Mouse (Mus musculus) midbrain, embryonic 11.5 days (tissue): ENCODE measurements around the gene Rhebl1. TPM values are rescaled to one million over a fixed set of nuclear protein-coding genes. Genes with fewer than 3 reads are reported as not detected.

Experiments used
- ATAC-seq: fragments of 200-750 bp; cut with Nextera tagmentation; 2 replicates; pipeline ENCODE4 v1.8.0; 2017; ENCODE audit warnings: moderate TSS enrichment, moderate library complexity; ENCODE audit not compliant: low FRiP score
- DNase-seq: peaks from one replicate; pipeline ENCODE4 v3.0.0; 2015; ENCODE audit warnings: low spot score; ENCODE audit errors: missing footprints
- H3K27ac ChIP-seq: fragments of 300-500 bp; sonication (generic); 2 replicates; pipeline ENCODE4 v1.5.1; 2014; ENCODE audit warnings: low read depth, low read length
- H3K27me3 ChIP-seq: fragments of 300-500 bp; sonication (generic); 2 replicates; pipeline ENCODE4 v1.6.1; 2014; ENCODE audit warnings: mild to moderate bottlenecking, low read length, moderate library complexity, mixed read lengths; ENCODE audit not compliant: control insufficient read depth, insufficient read depth
- H3K36me3 ChIP-seq: fragments of 300-500 bp; sonication (generic); 2 replicates; pipeline ENCODE4 v1.6.1; 2014; ENCODE audit warnings: mild to moderate bottlenecking, low read length, moderate library complexity, mixed read lengths; ENCODE audit not compliant: control insufficient read depth, insufficient read depth
- H3K4me1 ChIP-seq: fragments of 300-500 bp; sonication (generic); 2 replicates; pipeline ENCODE4 v1.6.1; 2014; ENCODE audit warnings: low read length; ENCODE audit not compliant: control insufficient read depth, insufficient read depth
- H3K4me2 ChIP-seq: fragments of 300-500 bp; sonication (generic); 2 replicates; pipeline ENCODE4 v1.6.1; 2014; ENCODE audit warnings: mild to moderate bottlenecking, moderate library complexity
- H3K4me3 ChIP-seq: fragments of 300-500 bp; sonication (generic); 2 replicates; pipeline ENCODE4 v1.5.1; 2014; ENCODE audit warnings: low read depth, low read length
- H3K9ac ChIP-seq: fragments of 300-500 bp; sonication (generic); 2 replicates; pipeline ENCODE4 v1.6.1; 2014; ENCODE audit warnings: low read length
- H3K9me3 ChIP-seq: fragments of 300-500 bp; sonication (generic); 2 replicates; pipeline ENCODE4 v1.6.1; 2016; ENCODE audit warnings: low read length; ENCODE audit not compliant: control insufficient read depth
- WGBS: fragments of 180-500 bp; shearing (Covaris S2); extraction: QIAGEN DNeasy Blood & Tissue Kit; methylation state at CpG from one replicate; pipeline ENCODE4 v1.1.7; 2014; 5-methylcytosine and 5-hydroxymethylcytosine counted together
- polyA plus RNA-seq: library from polyadenylated mRNA; unstranded; fragments of >200 nt; fragmentation: Nextera tagmentation; extraction: Ambion mirVana; gene quantifications from 2 replicates; pipeline ENCODE4 v1.2.1, GENCODE M21; 2014

The Rhebl1 gene
- polyA plus RNA-seq, 1 experiment from 2014 or later, result 14.2 TPM

DNA sequence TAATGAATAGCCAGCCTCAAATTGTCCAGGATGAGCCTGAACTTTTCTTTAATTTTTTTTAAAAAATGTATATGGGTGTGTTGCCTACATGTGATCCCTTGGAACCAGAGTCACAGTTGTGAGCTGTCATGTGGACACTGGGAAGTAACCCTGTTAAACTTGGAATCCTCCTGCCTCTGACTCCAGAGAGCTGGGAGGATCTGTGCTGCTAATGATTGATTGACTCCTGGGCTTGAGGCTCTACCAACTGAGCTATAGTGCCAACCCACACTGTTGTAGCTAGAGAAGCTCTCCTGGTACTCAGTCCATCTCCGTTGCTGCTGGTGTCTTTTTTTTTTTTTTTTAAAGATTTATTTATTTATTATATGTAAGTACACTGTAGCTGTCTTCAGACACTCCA, 10.2 kb downstream of the Rhebl1 start:
- Histone ChIP-seq H3K36me3 (no peaks in the 10 kb centered on the region), H3K27me3 (no peaks in the 10 kb centered on the region), H3K9ac (no peak overlapping the region), H3K4me2 (no peak overlapping the region), H3K9me3 (no peaks in the 10 kb centered on the region), H3K4me3 (no peak overlapping the region), H3K27ac (no peak overlapping the region), H3K4me1 (peaks cover 7% of the 10 kb centered on the region; the same call in 1 of the 2 replicates)
- ATAC-seq, result no peak
- no peak for DNase-seq
- WGBS, result 68% methylated on average over 1 of the region's 1 CpGs

- Histone ChIP-seq H3K4me3 (no peak overlapping the region), H3K27ac (no peak overlapping the region), H3K36me3 (no peaks in the 10 kb centered on the region), H3K27me3 (no peaks in the 10 kb centered on the region), H3K9ac (no peak overlapping the region), H3K9me3 (no peaks in the 10 kb centered on the region), H3K4me1 (peaks cover 7% of the 10 kb centered on the region; the same call in 1 of the 2 replicates), H3K4me2 (no peak overlapping the region)
- DNase-seq, result no peak
- no peak for ATAC-seq
Measured at GRCm38 (mm10) chr15:98883661-98884060, 10.7 kb downstream of the Rhebl1 start.

- no peak overlapping the region for H3K27ac ChIP-seq
- ATAC-seq (peak; percentile 53), DNase-seq (no peak)
- 3% methylated on average over 5 of the region's 5 CpGs for WGBS
- no peaks in the 10 kb centered on the region for H3K27me3 ChIP-seq
- H3K9ac ChIP-seq, result no peak overlapping the region; the same call in 1 of the 2 replicates
- H3K36me3 ChIP-seq, result no peaks in the 10 kb centered on the region
- peak overlapping the region; percentile 84; the same call in 1 of the 2 replicates for H3K4me2 ChIP-seq
- H3K4me1 ChIP-seq, result peaks cover 7% of the 10 kb centered on the region; the same call in 1 of the 2 replicates
- no peaks in the 10 kb centered on the region for H3K9me3 ChIP-seq
- H3K4me3 ChIP-seq, result peak overlapping the region; percentile 61; the same call in 1 of the 2 replicates
Measured at GRCm38 (mm10) chr15:98881656-98882008, 12.7 kb downstream of the Rhebl1 start.

DNA sequence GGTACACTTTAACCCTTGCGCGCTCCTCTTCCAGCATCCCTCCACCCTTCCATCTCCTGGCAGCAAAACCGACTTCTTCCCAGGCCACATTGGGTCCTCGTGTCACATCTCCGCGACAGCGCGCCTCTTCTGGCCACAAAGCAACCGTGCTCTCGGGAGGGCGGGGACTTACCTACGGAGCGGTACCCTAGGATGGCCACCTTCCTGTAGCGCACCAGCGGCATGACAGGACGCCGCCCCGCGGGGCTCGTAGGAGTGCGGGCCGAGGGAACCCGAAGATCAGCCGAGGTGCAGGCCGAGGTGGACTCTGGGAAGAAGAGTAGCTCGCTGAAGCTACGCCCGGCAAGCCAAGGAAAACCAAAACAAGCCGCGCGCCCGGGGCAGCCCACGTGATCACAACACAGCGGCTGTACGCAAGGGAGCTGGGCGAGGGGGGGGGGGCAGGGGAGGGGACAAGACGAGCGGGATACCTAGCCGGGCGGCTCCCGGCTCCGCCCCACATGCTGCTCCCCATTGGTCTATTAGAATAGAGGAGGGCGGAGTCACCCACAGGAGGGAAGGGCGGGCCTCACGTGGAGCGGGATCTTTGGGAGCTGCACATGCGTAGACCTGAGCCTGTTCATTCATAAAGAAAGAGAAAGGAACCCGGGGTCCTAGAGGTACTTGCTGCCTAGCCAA, 13.2 kb downstream of the Rhebl1 start:
- no peaks in the 10 kb centered on the region for H3K9me3 ChIP-seq
- no peaks in the 10 kb centered on the region for H3K27me3 ChIP-seq
- H3K27ac ChIP-seq, result peak overlapping the region; percentile 50
- peak overlapping the region; percentile 61 for H3K4me3 ChIP-seq
- peak; percentile 99 for DNase-seq
- WGBS, result under 1% methylated on average over 48 of the region's 48 CpGs
- peak overlapping the region; percentile 84 for H3K4me2 ChIP-seq
- peak overlapping the region; percentile 68 for H3K9ac ChIP-seq
- ATAC-seq, result peak; percentile 97
- no peaks in the 10 kb centered on the region for H3K36me3 ChIP-seq
- peaks cover 7% of the 10 kb centered on the region; the same call in 1 of the 2 replicates for H3K4me1 ChIP-seq

DNA sequence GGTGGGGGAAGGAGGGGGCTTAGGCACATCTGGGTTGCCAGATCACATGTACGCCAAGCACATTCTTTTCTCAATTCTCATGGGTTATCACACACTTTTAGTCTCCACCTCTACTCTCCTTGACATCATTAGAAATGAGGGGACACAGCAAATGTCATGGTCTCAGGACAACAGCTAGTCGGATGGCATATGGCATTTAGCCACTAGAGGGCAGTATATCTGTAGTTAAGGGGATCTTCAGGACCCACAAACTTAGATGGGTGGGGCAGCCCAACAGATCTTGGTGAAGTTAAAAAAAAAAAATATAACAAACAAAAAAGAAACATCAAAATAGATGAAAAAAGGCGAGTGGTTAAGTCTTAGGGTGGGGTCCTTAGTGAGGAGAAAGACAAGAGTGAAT, 17.0 kb downstream of the Rhebl1 start:
- H3K27me3 ChIP-seq, result no peaks in the 10 kb centered on the region
- peaks cover 11% of the 10 kb centered on the region; the same call in 1 of the 2 replicates for H3K4me1 ChIP-seq
- 23% methylated on average over 3 of the region's 3 CpGs for WGBS
- no peaks in the 10 kb centered on the region for H3K9me3 ChIP-seq
- no peak overlapping the region for H3K27ac ChIP-seq
- peak; percentile 96 for DNase-seq
- no peak overlapping the region for H3K4me2 ChIP-seq
- ATAC-seq, result no peak
- H3K36me3 ChIP-seq, result no peaks in the 10 kb centered on the region
- H3K9ac ChIP-seq, result no peak overlapping the region
- no peak overlapping the region for H3K4me3 ChIP-seq

GRCm38 (mm10) chr15:98871916-98872888, 22.1 kb downstream of the Rhebl1 start:
- peak overlapping the region; percentile 93 for H3K27ac ChIP-seq
- H3K9me3 ChIP-seq, result no peaks in the 10 kb centered on the region
- ATAC-seq, result peak; percentile 90
- peak overlapping the region; percentile 100 for H3K4me2 ChIP-seq
- H3K9ac ChIP-seq, result peak overlapping the region; percentile 95
- peak; percentile 99 for DNase-seq
- H3K4me3 ChIP-seq, result peak overlapping the region; percentile 99
- 1% methylated on average over 51 of the region's 51 CpGs for WGBS
- H3K36me3 ChIP-seq, result no peaks in the 10 kb centered on the region
- H3K4me1 ChIP-seq, result peaks cover 32% of the 10 kb centered on the region
- H3K27me3 ChIP-seq, result no peaks in the 10 kb centered on the region

DNA sequence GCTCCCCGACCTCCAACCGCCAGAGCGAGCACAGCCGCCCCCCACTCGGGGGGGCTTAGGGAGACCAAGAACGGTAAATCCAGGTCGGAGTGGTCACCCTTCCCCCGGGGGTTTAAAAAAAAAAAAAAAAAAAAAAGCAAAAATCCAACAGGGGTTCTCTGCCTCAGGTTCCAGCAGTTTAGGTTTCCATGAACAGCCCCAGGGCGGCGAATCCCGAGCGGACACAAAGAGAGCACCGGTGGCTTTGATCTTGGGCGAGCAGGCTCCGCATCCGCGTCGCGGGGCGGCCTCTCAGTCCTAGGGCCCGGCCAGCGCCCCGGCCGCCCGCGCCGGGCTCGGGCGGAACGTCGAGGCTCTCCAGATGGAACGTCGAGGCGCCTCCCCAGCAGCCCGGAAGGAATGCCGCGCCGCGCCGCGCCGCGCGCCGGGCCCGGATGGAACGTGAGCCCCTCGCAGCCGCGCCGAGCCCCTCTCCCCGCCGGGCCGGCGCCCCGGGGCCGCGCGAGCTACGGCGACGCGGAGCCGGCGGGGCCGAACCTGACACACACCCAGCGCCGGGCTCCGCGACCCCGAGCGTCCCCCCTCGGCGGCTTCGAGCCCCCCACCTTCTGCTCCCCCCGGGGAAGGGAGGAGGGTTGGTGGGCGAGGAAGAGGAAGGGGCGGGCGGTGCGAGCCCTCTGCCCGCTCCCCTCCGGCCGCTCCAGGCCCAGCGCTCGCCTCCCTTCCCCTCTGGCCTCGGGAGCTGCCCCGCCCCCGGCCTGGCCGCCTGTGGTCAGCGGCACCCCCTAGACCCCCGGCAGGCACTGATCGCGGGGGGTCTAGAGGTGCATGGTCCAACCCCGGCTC, 23.0 kb downstream of the Rhebl1 start, which contains the start of gene Kmt2d:
TSS of gene Kmt2d (minus strand) at position 135 of the 846 bp plus-strand sequence.
- Histone ChIP-seq H3K9ac (peak within 1 kb of the TSS; percentile 95), H3K27me3 (no peaks in the 10 kb centered on the region), H3K4me3 (peak within 1 kb of the TSS; percentile 99), H3K9me3 (no peaks in the 10 kb centered on the region), H3K4me1 (peaks cover 32% of the 10 kb centered on the region), H3K4me2 (peak within 1 kb of the TSS; percentile 100), H3K36me3 (no peaks in the 10 kb centered on the region), H3K27ac (peak within 1 kb of the TSS; percentile 93)
- peak; percentile 73 for ATAC-seq
- WGBS, result under 1% methylated on average over 73 of the region's 94 CpGs
- DNase-seq, result peak; percentile 95

DNA sequence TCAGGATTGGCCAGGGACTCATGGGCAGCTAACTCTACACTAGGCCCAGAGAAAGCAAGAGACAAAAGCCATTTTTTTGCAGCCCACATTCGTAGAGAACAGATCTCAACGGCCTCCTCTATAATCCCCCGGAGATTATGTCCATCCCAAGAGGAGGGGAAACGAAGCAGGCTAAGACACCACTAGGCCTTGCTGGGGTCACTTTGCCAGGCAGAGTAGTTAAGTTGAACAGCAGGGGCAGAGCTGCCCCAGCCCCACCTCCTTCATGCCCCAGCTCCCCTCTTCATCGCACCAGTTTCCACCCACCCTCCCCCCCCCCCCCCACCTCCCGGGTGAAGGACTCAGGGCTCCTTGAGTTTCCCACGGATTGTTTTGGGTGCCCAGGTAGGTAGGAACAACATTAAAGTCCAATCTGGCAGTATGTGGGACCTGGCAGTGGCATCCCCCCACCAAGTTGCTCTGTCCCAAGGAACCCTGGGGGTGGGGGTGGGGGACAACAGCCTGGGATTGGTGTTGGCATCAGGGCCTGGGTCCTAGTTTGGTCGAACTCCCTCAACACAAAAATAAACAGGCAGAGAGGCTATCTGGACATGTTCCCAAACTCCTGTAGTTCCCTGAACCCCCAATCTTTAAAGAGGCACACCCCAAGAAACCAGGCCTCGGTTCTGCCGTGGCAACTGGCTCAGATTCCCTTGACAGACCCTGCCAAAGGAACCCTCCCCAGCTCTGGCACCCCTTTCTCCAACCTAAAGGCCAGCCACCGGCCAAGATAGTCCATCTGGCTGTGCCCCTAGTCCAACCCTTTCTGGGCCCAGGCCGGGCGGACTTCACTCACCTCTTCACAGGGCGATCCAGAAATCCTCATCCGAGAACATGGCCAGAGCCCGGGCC, 23.9 kb downstream of the Rhebl1 start:
- ATAC-seq (no peak), DNase-seq (peak; percentile 94)
- Histone ChIP-seq H3K9ac (peak overlapping the region; percentile 95), H3K4me3 (peak overlapping the region; percentile 99), H3K4me1 (peaks cover 32% of the 10 kb centered on the region), H3K27ac (peak overlapping the region; percentile 93; the same call in 1 of the 2 replicates), H3K4me2 (peak overlapping the region; percentile 100), H3K27me3 (no peaks in the 10 kb centered on the region), H3K9me3 (no peaks in the 10 kb centered on the region), H3K36me3 (peaks cover 7% of the 10 kb centered on the region; the same call in 1 of the 2 replicates)
- WGBS, result under 1% methylated on average over 14 of the region's 16 CpGs
